Mouse (Mus musculus) T-cell, adult 2 months (primary cell): ENCODE data around the gene Lxn.

ENCODE experiments used
- DNase-seq: peaks from one replicate; pipeline ENCODE4 v3.0.0; 2022; ENCODE audit warnings: low spot score

Lxn gene

DNA sequence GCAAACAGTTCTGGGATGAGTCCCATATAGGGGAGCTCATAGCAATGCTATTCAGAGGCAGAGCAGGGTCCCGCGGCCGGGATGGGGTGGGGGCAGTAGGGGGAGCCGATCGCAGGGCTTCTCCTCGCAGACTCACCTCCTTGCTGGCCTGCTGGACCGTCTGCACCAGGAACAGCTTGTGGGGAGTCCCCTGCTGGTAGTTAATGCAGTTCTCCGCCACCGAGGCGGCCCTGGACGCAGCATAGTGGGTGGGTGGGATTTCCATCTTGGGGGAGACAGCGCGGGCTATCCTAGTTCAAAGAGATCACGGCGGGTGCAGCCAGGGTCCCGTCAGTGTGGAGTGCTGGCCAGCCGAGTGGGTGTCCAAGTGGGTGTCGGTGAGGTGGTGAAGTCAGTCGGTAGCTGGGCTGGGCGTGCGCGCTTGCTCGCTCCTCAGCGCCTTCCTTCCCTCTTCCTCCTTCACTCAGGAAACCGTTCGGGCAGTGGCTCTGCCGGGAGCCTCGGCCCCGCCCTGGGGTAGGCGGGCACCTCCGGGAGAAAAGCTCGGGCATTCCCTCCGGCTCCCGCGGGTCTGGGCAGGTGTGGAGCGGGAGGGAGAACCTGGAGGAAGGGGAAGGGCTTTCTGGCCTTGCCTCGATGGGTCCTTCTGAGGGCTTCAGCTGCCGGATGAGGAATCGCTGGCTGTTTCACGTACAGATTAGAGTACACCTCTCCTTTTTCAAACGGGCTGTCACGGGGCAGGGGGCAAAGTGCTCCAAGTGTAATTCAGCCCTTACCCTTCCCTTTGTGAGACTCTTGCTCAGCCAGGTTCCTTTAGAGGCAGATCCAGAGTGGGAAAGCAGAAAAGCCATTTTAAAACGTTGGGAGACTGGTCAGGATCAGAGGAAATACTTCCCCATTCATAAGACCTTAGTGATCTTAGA lies at the start of gene Lxn:
Gene Lxn, minus strand, starts transcription at position 477 of the 923 bp plus-strand sequence.
- peak; percentile 5 for DNase-seq

DNA sequence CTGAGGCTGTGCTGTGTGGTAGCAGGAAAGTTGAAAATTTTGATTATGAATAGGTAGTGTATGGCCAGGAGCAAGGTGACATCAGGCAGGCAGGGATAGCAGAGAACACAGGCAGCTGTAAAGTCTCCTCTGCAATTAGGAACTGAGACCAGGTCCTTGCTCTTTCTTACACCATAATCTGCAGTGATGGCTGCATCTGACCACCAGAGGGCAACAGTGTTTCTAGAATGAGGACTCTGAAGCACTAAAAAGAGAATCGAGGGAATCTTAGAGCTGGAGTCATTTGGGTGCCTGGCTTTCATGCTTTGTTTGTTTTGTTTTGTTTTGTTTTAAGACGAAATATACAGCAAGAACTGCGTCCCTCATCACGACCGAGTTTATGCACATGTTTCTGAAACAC lies 49.1 kb upstream of the Lxn start:
- DNase-seq = peak; percentile 12

DNA sequence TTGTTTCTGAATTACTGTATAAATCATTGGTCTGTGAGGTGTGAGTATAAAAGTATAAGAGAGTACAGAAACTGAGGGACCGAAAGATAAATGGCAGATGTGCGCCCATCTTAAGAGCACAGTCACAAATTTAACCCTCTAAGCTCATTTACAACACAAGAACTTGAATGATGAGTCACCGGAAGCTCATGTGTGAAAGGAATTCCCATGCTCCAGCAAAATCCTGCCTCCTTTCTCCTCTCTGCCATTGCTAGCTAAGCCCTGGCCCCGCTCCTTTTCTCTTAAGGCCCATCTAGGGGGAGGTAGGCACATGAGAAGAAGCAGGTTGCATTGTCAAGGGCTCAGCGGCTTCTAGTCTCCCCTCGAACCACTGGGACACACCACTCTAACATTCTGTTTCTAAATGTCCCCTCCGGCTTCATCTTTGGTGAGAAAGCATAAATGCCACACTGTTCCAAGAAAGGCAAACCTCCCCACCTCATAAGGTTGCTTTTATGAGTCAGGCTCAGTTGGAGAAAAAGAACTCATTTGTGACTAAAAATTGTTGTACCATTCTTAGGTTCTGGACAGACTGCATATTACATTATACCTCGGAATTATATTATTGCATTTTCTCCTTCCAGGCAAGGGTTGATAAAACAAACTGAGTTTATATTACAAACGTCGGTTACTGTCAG lies 44.6 kb upstream of the Lxn start:
- no peak for DNase-seq

DNA sequence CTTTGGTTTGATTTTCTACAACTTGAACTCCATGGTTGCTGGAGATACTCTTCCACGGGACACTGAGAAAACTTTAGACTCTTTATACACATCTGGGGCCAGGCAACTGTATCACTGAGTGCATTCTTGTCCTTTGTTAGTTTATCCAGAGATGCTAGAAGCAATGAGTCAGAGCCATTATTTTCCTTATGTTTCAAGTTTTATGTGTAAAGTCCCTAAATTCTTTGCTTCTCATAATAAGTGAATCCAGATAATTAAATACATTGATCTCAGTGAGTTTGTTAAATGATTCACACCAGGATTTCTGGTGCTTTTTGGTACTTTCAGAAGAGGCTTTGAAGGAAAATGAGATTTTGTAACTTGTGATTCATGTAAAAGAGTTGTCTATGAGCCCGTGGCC lies 41.6 kb upstream of the Lxn start:
- DNase-seq = no peak

DNA sequence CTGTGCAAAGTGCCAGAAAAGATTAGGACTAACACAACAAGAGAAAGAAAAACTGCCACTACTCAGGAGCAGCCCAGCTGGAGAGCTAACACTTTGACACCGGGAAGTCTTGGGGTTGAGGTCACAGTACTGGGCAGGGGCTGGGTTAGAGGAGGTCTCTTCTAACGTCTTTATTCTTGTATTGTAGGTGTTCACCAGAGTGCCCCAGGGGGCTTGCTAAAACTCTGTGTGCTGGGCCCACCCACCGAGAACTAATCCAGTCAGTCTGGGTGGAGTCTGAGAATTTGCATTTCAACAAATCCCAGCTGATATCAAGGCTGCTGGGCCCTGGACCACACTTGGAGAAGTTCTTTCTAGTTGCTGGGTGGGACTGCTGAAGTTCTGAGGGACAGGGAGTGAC lies 40.2 kb upstream of the Lxn start:
- no peak for DNase-seq

DNA sequence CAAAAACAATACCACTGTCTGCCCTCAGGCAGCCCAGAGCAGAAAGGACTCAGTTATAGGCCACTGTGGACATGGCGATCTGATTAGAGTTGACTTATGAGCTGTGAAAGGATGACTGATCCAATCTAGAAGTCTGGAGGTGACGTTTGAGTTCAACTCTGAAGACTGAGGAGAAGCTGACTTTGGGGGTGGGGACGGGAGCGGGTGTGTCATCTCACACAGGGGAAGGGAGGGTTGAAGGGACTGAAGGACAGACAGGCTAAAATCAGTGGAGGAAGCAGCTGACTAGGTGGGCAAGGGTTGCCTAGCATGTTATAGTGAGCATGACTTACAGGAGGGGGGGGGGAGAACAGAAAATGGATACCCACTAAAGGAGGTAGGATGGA lies 35.7 kb upstream of the Lxn start:
- DNase-seq = no peak

DNA sequence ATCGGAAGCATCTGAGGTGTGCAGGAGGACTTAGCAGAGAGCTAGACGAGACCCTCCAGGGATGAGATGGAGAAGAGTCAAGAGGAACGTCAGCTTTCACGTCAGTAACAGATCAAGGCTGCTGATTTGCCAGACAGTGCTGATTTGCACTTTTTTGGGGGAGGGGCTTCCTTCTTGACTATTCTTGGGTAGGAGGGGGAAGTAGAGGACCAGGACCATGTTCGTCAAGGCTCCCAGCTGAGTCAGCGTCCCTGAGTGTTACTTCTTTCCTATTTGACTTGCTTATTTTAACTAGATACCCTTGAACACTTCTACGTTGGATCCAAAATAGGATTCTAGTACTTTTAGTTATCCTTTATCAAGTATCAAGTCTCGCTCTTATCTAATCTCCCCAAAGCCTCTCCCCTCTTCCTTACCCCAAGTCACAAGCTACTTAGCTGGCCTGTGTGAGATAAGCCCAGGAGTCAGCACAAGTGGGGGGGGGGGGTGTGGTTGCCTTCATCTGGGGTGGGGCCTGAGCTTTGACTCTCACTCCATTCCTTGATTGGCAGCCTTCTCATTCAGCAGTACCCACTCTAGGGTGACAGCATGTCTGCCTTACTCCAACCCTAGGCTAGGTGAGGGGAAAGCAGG lies 35.2 kb upstream of the Lxn start:
- no peak for DNase-seq

DNA sequence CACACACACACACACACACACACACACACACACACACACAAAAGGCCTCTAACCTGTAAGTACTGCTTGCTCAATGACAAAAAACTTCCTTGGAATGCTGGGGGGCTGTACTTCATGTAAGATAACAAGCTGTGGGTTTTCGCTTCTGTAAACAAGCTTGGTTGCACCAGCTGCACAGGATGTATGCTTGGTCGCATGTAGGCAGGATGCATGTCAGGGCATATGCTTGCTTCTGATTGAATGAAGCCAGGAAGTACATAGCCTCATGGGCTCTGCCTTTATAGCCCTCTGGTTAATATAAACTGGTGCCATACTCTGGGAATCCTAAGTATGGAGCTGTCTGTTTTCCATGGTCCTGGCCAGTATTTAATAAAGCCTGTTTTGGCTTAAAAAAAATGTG lies 34.3 kb upstream of the Lxn start:
- no peak for DNase-seq

DNA sequence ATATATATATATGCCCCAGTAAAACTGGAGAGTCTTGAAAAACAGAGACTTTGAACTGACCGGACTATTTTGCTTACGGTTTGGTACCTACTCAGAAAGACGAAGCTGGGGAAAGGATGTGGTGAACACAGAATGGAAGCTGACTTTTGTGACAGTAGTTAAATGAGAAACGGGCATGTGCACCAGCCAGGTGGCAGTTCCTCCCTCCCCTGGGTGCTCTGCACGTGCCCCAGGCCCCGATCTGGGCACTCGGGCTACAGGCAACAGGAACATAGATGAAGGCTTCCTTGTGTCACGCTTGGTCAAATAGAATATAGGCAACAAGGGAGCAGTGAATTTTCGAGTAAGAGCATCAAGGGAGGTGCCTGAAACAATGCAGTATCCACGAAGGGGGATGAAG lies 32.6 kb upstream of the Lxn start:
- no peak for DNase-seq

DNA sequence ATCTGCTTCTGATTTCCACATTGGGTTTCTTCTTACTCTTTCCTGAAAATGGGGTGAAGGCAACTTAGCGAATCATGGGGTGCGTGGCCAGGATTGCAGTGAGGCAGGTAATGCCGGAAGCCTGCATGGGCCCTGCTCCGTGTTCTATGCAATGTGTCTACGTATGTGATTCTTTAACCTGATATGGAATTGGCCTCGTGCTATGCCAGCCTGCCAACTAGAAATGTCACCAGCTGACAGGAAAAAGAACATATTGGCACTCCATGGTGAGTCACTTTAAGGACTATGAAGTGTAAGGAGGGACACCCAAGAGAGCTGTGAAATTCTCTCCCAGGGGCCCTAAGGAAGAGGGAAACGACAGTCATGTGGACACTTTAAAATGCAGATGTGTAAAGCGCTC lies 29.4 kb upstream of the Lxn start:
- no peak for DNase-seq

DNA sequence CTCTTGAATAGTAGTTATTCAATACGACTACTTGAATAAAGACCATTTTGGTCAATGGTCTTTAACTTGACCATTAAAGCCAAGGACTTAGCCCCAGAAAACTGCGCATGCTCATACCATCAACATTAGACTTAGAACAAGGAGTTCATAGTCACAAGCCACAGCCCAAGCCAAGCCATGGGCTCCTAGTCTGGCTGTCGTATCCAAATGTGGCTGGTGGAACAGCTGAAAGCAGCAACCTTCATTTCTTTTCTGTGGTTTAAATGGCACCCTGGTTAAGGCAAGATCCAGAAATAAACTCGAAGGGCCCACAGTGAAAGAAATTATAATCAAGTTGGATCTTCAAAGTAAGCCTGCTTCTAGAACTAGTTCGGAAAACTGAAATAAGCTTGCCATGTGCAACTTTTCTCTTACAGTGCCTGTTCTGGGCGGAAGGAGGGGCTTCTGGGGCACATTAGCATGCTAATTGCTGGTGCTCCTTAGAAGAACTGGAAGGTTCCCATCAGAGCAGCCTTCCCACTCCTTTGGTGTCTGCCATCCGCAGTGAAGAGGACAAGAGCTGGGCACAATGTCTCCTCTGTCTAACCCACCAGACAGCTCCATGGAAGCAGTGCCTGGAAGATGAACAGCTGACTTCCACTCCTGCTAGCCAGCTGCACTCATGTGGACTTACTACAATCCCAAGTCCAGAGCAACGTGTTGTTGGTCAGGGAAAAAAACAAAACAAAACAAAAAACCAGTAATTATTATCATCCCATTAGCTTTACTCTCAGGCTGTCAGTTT lies 28.6 kb upstream of the Lxn start:
- DNase-seq = no peak

DNA sequence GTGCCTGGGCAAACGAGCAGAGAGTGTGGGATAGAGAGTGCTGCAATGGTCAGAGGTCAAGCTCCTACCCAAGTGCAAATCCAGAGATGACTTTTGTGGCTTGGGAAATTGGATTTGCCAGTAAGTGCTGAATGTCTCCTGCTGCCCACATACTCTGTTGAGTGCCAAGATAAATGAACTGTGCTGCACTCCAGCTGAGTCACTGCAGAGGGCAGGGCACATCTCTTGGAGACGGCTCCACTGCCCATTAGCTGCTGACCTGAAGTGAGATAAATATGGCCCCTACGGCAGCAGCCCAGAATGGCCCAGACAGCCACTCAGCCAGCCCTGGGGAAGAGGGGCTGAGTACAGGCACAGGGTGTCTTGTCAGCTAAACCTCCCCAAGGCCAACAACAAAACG lies 26.4 kb upstream of the Lxn start:
- DNase-seq = no peak

DNA sequence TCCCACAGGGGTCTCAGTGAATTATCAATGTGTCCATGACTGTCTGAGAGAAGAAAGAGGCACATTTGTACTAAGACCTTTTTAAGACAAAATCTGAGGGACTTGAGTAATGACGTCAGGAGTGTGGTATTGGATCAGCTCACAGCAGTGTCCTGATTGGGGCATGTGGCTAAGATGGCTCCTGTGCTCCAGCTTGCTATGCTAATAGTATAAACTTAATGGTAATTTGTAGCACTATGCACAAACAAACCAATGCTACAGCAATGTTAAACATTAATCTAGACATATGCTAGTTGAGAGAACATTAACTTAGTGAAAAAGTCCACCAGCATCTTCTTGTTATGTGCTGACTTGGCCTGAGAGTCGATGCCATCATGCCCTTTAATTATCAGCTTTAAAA lies 21.5 kb upstream of the Lxn start:
- no peak for DNase-seq

DNA sequence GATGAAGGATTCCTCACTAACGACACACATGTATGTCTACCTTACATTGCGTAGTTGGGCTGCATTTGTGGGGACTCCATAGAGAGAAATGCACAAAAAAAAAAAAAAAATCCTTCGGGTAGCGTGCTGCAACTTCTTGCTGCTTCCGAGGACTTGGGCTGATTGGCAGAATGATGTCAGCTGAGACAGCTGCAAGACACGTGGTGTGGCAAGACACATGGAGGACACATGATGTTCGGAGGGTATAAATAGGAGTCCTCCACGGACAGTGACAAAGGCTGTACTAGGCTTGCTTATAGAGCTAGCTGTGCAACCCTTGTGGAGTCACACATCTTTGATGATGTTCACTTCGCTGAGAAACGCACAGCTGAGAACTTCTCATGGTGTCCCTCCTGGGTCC lies 18.7 kb upstream of the Lxn start:
- no peak for DNase-seq

DNA sequence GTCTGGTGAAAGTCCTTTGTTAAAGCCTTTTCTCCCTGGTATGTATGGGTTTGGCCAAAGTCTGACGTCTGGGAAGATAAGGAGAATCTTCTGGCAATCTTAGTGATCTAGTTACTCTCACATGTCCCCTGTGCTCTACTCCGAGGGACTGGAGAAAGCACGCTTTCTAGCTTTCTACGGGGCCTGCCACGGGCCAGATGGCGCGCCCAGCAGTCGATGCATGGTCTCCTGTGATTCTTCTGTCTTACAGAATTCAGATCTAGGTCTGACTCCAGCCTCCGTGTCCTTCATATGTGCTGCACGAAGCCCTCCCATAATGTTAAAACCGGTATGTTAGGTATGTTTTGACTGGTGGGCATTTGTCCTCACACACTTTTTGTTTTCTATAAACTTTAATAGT lies 16.1 kb upstream of the Lxn start:
- DNase-seq = no peak

DNA sequence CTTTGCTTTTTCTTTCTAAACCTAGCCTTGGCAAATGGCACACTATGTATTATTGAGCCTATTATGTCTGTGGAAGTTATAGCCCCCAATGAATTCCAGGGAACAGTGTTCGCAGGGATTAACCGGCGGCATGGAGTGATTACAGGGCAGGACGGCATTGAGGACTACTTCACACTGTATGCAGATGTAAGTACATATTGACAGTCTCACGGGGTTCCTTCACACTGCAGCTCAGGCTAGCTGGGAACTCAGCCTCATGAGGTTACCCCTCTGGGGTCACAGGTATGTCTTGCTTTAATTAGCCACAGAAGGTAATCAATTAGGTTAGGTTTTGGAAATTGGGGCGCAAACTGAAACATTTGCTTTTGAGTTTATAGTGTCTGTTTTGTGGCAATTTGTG lies 9.7 kb upstream of the Lxn start:
- DNase-seq = no peak

DNA sequence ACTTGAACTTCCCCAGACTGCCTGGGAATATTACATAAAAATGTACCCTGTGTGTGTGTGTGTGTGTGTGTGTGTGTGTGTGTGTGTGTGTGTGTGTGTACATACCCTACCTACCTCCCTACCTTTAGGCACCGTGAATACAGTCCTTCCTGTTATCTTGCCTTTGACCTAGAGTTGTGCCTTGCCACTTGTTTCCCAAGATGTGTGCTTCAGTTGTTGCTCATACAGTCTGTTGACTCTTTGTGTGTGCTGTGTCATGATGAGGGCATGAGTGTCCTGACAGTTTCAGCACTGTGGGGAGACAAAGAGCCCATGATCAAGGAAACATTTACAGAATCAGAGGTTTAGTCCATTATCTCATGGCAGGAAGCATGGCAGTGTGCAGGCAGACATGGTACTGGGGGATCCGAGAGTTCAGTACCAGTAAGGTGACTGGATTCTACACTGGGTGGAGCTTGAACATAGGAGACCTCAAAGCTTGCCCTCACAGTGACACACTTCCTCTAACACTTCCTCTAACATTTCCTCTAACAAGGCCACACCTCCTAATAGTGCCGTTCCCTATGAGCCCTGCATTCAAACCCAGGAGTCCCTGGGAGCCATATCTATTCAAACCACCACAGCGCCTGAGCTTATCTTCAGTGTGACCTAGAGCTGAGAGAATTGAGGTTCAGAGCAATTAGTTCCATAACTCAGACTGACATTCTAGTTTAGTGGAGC lies 7.8 kb upstream of the Lxn start:
- DNase-seq = no peak

DNA sequence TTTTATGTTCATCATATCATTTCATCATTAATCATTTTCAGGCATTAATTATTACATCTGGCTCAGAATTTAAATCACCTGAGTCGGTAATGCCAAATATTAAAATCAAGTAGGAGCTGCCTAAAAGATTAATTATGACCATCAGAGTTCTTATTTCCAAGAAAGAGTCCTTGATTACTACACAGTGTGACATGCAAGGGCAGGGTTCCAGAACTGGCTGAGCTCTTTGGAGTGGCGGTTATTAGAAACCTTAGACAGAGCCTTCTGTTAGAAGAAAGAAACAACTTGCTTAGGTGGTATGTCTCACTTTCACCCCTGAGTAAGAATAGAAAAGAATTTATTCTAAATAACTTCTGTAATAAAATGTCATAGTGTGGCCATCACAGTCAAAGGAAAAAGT lies 3.6 kb upstream of the Lxn start:
- DNase-seq = no peak

DNA sequence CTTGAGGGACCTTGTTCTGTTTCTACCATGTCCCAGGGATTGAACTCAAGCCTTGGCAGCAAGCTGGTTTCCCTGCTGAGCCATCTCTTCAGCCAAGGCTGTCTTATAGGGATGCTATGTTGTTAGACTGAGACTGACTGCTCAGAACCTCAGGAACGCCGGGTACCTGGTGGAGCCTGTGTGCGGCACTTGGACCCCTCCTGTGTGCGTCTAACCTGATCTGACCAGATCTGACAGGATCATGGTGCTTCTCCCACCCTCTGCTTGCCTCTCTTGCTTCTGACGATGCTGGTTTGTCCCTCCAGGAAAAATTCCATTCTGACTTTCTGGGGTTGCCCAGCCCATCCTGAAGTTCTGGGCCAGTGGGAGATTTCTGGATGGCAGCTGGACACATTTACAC lies 2.9 kb upstream of the Lxn start:
- no peak for DNase-seq

DNA sequence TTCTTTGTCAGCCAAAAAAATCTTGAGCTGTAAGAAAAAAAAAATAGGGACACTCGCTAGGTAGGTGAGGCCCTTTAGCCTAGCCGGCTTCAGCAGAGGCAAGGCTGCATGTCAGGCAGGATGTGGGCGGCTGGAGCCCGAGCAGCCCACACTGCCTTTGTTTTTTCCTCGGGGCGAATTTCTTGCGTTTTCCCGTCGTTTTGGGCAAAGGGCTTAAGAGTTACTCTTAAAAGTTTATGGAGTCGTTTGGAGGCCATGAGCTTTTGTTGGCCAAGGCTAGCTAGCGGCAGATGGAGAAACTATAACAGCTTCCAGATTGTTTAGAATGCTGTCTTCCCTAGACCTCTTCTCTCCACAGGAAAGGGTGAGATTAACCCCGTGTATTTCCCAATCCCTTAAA lies 725 bp downstream of the Lxn start:
- DNase-seq = peak; percentile 17

DNA sequence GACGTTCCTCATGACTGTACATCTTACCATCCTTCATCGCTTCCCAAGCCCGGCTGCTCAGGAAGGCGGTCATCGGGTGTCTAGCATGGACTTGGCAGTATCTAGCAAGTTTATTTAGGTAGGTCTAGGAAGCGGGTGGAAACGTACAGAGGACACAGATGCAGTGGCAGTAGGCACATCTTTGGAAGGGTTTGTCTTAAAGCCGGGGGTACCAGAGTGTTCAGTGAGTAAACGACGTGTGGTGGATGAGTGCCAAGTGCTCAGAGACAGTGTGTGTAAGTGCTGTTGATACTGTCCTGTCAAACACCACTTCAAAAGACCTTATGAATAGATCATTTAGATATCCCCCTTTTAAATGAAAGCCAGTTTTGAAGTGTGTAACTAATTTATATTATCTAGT lies 1.1 kb downstream of the Lxn start:
- no peak for DNase-seq

DNA sequence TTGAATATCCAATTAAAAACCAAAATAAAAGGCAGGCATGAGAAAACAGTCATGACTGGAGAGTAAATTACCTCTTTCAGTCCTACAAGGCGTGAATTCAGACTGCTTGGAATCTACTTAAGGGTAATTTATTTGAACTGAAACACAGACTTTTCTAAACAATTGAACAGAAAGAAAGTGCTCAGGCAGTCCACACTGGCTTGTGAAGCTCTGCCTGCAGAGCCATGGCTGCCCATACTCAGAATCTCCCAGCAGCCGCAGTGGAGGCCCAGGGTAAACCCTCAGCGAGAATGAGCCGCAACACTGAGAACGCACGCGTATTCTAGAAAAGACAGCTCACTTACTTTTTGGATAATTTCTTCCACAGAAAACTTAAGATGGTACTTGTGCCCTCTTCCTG lies 1.7 kb downstream of the Lxn start:
- DNase-seq = no peak
